Mouse (Mus musculus) heart, postnatal 0 days (tissue): ENCODE data around the gene Gm20828. TPM values are rescaled to one million over a fixed set of nuclear protein-coding genes. Genes with fewer than 3 reads are reported as not detected.
"Not testable (repeated sequence)": the region's sequence is repeated elsewhere in the genome, so short reads cannot be mapped to it uniquely, and the experiment has no call there.

Experiments used
- ATAC-seq: fragments of 200-750 bp; cut with Nextera tagmentation; 2 replicates; pipeline ENCODE4 v1.8.0; 2017; ENCODE audit warnings: low read depth, moderate number of reproducible peaks, moderate library complexity; ENCODE audit not compliant: insufficient read depth
- DNase-seq: peaks from one replicate; pipeline ENCODE4 v3.0.0-alpha.2; 2016; ENCODE audit warnings: low spot score
- H3K27ac ChIP-seq: fragments of 300-500 bp; sonication (generic); 2 replicates; pipeline ENCODE4 v1.5.1; 2014; ENCODE audit warnings: low read depth, mild to moderate bottlenecking
- H3K27me3 ChIP-seq: fragments of 300-500 bp; sonication (generic); 2 replicates; pipeline ENCODE4 v1.6.1; 2014; ENCODE audit warnings: low read length, mixed read lengths; ENCODE audit not compliant: control insufficient read depth, insufficient read depth
- H3K36me3 ChIP-seq: fragments of 300-500 bp; sonication (generic); replicated peaks from 2 replicates; pipeline ENCODE4 v1.6.1; 2014; ENCODE audit warnings: low read length, mixed read lengths; ENCODE audit not compliant: control insufficient read depth, insufficient read depth
- H3K4me1 ChIP-seq: fragments of 300-500 bp; sonication (generic); 2 replicates; pipeline ENCODE4 v1.6.1; 2014; ENCODE audit warnings: antibody characterized with exemption; ENCODE audit not compliant: control insufficient read depth, insufficient read depth
- H3K4me2 ChIP-seq: fragments of 300-500 bp; sonication (generic); 2 replicates; pipeline ENCODE4 v1.6.1; 2014; ENCODE audit warnings: low read depth, mild to moderate bottlenecking, low read length, moderate library complexity
- H3K4me3 ChIP-seq: fragments of 300-500 bp; sonication (generic); 2 replicates; pipeline ENCODE4 v1.5.1; 2014; ENCODE audit warnings: low read depth, low read length
- H3K9ac ChIP-seq: fragments of 300-500 bp; sonication (generic); replicated peaks from 2 replicates; pipeline ENCODE4 v1.6.1; 2014; ENCODE audit warnings: low read depth, low read length, mixed read lengths
- H3K9me3 ChIP-seq: fragments of 300-500 bp; sonication (generic); replicated peaks from 2 replicates; pipeline ENCODE4 v1.6.1; 2016; ENCODE audit warnings: low read length; ENCODE audit not compliant: control insufficient read depth
- WGBS: fragments of 180-500 bp; shearing (Covaris S2); extraction: QIAGEN DNeasy Blood & Tissue Kit; methylation state at CpG from one replicate; pipeline ENCODE4 v1.1.7; 2014; 5-methylcytosine and 5-hydroxymethylcytosine counted together
- polyA plus RNA-seq: library from polyadenylated mRNA; unstranded; fragments of >200 nt; fragmentation: Nextera tagmentation; extraction: Ambion mirVana; gene quantifications from 2 replicates; pipeline ENCODE4 v1.2.1, GENCODE M21; 2015
- total RNA-seq: library from RNA; depleted of rRNA; stranded (reverse); fragments of >200 nt; gene quantifications from 2 replicates; pipeline ENCODE4 v1.2.3, GENCODE M21; 2014; ENCODE audit warnings: low replicate concordance; rRNA removed

Gene Gm20828
- total RNA-seq, result not detected in 2 replicates
- polyA plus RNA-seq, result not detected in 2 replicates

- DNase-seq, ATAC-seq: not testable (repeated sequence)
- no CpG with 5 or more reads among the region's 3 CpGs for WGBS
Observed at GRCm38 (mm10) chrY:11199274-11199673, at the start of gene Gm20828. Gene Gm20828 (minus strand): TSS chrY:11199374.

More at GRCm38 (mm10) chrY:11199274-11199673, at the start of gene Gm20828:
- not testable (repeated sequence) for H3K36me3 ChIP-seq, H3K4me2 ChIP-seq, H3K27me3 ChIP-seq, H3K27ac ChIP-seq, H3K9me3 ChIP-seq, H3K4me1 ChIP-seq, H3K9ac ChIP-seq, H3K4me3 ChIP-seq
